ENCODE assay signal across 1 mouse cellular context in the genomic region with DNA sequence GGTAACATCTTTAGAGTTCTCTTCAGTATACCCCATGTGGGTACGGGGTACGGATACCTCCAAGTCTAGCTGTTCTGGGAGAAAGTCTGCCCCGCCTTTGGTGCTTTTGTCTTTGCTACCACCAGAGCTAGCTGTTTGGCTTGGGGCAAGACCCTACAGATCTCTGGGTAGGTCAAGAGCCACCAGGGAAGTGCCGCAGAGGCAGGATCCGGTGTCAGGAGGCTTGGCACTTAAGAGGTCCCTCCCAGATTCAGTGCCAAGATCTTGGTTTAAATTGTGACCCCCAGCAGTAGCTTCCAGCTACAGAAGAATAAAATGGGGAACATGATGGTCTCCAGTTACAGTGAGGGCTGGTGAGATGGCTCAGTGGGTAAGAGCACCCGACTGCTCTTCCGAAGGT.
TF ChIP-seq lines count a peak whose summit lies in the region.

No protein-coding gene starts in this region.

TF ChIP-seq in myocyte, 11 proteins besides CTCF, POLR2A, EP300 and RAD21:
- TF ChIP-seq MYOG (IDR thresholded peaks at IDR 0.05; ENCODE audit: control insufficient read depth in 1 of 3, insufficient read depth in 1 of 3, insufficient read length in 2 of 3, low read depth in 2 of 3): no peak
- TF ChIP-seq SRF (IDR thresholded peaks at IDR 0.05; ENCODE audit: control insufficient read depth, insufficient read length, low read depth): no peak
- TF ChIP-seq E2F4 (IDR thresholded peaks at IDR 0.05; ENCODE audit: insufficient read depth): no peak
- no peak for TF ChIP-seq USF1 (IDR thresholded peaks at IDR 0.05; ENCODE audit: low read depth)
- no peak for TF ChIP-seq MYOD1 (IDR thresholded peaks at IDR 0.05; ENCODE audit: control insufficient read depth in 1 of 3, insufficient read length in 2 of 3, low read depth in 2 of 3)
- no peak for TF ChIP-seq CEBPB (IDR thresholded peaks at IDR 0.05; ENCODE audit: insufficient read depth, poor library complexity, severe bottlenecking)
- TF ChIP-seq REST (IDR thresholded peaks at IDR 0.05; ENCODE audit: insufficient read depth, insufficient read length): no peak
- TF ChIP-seq MAX (IDR thresholded peaks at IDR 0.05; ENCODE audit: low read depth): no peak
- no peak for TF ChIP-seq POLR2AphosphoS2 (IDR thresholded peaks at IDR 0.05; ENCODE audit: insufficient read length, low read depth)
- TF ChIP-seq TCF3 (IDR thresholded peaks at IDR 0.05; ENCODE audit: insufficient read length, low read depth): no peak
- no peak for TF ChIP-seq TCF12 (IDR thresholded peaks at IDR 0.05; ENCODE audit: insufficient read depth, poor library complexity, severe bottlenecking)
